Mouse (Mus musculus): ENCODE results near the gene Mical1.

DNA sequence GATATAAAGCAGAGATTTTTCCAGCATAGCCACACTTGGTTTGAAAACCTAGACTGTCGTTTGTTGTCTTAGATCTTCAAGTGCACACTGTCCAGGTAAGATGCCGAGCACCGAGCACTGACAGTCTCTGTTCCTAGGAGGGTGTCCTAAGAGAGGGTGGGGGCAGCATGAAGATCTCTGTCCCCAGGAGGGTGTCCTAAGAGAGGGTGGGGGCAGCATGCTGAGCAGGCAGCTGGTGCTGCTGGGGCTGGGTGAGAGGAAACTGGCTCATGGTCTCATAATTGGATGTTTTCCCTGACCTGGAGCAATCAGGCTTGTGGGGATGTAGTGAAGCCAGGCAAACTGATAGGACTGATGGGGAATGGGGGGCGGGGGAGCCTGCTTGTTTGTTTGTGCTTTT is 16.1 kb upstream of the Mical1 start:
- TF ChIP-seq CTCF (IDR thresholded peaks at IDR 0.05; ENCODE audit: low read depth): no peak
- TF ChIP-seq EP300 (IDR thresholded peaks at IDR 0.05; ENCODE audit: low read depth): no peak

All from heart, postnatal 0 days (tissue).